Mouse (Mus musculus) gastrocnemius, adult 2 months (tissue): ENCODE results near the gene Micu1. TPM values are rescaled to one million over a fixed set of nuclear protein-coding genes. Genes with fewer than 3 reads are reported as not detected.

Experiments
- DNase-seq: peaks from one replicate; pipeline ENCODE4 v3.0.0; 2022
- H3K27ac ChIP-seq: fragments of 200-600 bp; 2 replicates; pipeline ENCODE4 v1.8.1; 2022; ENCODE audit warnings: mild to moderate bottlenecking
- H3K4me3 ChIP-seq: fragments of 200-600 bp; 2 replicates; pipeline ENCODE4 v1.8.1; 2022; ENCODE audit warnings: mild to moderate bottlenecking, moderate library complexity
- CTCF ChIP-seq: fragments of 200-600 bp; IDR thresholded peaks from 2 replicates; pipeline ENCODE4 v1.8.1; 2022; ENCODE audit warnings: antibody characterized with exemption, mild to moderate bottlenecking, moderate library complexity
- intact Hi-C: fragments of 180-260 bp; cut with DNase I; formaldehyde crosslinking; loops from one replicate; pipeline ENCODE4 v1.15.1; 2025
- total RNA-seq, 2 experiments: library from RNA; stranded (reverse); gene quantifications; 2 replicates each; pipeline ENCODE4 v1.2.3; 2021

Gene Micu1
- total RNA-seq, 2 experiments from 2014 or later, result 45.3 to 63.2 TPM

- Histone ChIP-seq H3K4me3 (no peak overlapping the region), H3K27ac (no peak overlapping the region)
- DNase-seq, result no peak
- no peak for TF ChIP-seq CTCF
- intact Hi-C loops, result no loop called here
Observed at GRCm38 (mm10) chr10:59768369-59769079, 66.2 kb downstream of the Micu1 start.

- intact Hi-C loops, result no loop called here
- Histone ChIP-seq H3K27ac (no peak overlapping the region), H3K4me3 (no peak overlapping the region)
- no peak for DNase-seq
- TF ChIP-seq CTCF, result no peak
Observed at GRCm38 (mm10) chr10:59771375-59772048, 69.2 kb downstream of the Micu1 start.

- intact Hi-C loops, result no loop called here
- no peak for DNase-seq
- Histone ChIP-seq H3K27ac (no peak overlapping the region), H3K4me3 (no peak overlapping the region)
- TF ChIP-seq CTCF, result no peak
Observed at GRCm38 (mm10) chr10:59772049-59772397, 69.7 kb downstream of the Micu1 start.

- TF ChIP-seq CTCF, result no peak
- H3K27ac ChIP-seq, result no peak overlapping the region
- intact Hi-C loops, result no loop called here
- no peak overlapping the region for H3K4me3 ChIP-seq
- no peak for DNase-seq
Observed at GRCm38 (mm10) chr10:59773441-59774140, 71.3 kb downstream of the Micu1 start.

GRCm38 (mm10) chr10:59774141-59774534 is 71.9 kb downstream of the Micu1 start:
- TF ChIP-seq CTCF, result no peak
- H3K4me3 ChIP-seq, result no peak overlapping the region
- no peak overlapping the region for H3K27ac ChIP-seq
- no peak for DNase-seq
- intact Hi-C loops, result no loop called here

GRCm38 (mm10) chr10:59777246-59777645 is 75.0 kb downstream of the Micu1 start:
- DNase-seq, result no peak
- intact Hi-C loops, result no loop called here
- Histone ChIP-seq H3K27ac (no peak overlapping the region), H3K4me3 (no peak overlapping the region)
- TF ChIP-seq CTCF, result no peak

GRCm38 (mm10) chr10:59778137-59778710 is 75.9 kb downstream of the Micu1 start:
- no peak overlapping the region for H3K4me3 ChIP-seq
- DNase-seq, result no peak
- H3K27ac ChIP-seq, result no peak overlapping the region
- intact Hi-C loops, result no loop called here
- no peak for TF ChIP-seq CTCF

GRCm38 (mm10) chr10:59780698-59781097 is 78.4 kb downstream of the Micu1 start:
- intact Hi-C loops, result no loop called here
- no peak overlapping the region for H3K4me3 ChIP-seq
- TF ChIP-seq CTCF, result no peak
- H3K27ac ChIP-seq, result no peak overlapping the region
- DNase-seq, result no peak

GRCm38 (mm10) chr10:59781205-59781931 is 79.1 kb downstream of the Micu1 start:
- TF ChIP-seq CTCF, result no peak
- no peak overlapping the region for H3K27ac ChIP-seq
- intact Hi-C loops, result no loop called here

GRCm38 (mm10) chr10:59784731-59785685 is 82.7 kb downstream of the Micu1 start:
- Histone ChIP-seq H3K27ac (peak overlapping the region; percentile 20; the same call in 1 of the 2 replicates), H3K4me3 (peak overlapping the region; percentile 27)
- intact Hi-C loops, result no loop called here
- peak; percentile 53 for DNase-seq
- TF ChIP-seq CTCF, result no peak

More at GRCm38 (mm10) chr10:59781205-59781931, 79.1 kb downstream of the Micu1 start:
- no peak overlapping the region for H3K4me3 ChIP-seq
- no peak for DNase-seq

- peak; percentile 43 for DNase-seq
- intact Hi-C loops, result no loop called here
- Histone ChIP-seq H3K27ac (no peak overlapping the region), H3K4me3 (no peak overlapping the region)
- no peak for TF ChIP-seq CTCF
Observed at GRCm38 (mm10) chr10:59786289-59786688, 84.0 kb downstream of the Micu1 start.
